Mouse (Mus musculus) layer of hippocampus, postnatal 25 days (tissue): ENCODE results near the gene Eva1b. TPM values are rescaled to one million over a fixed set of nuclear protein-coding genes. Genes with fewer than 3 reads are reported as not detected.

Experiments used
- DNase-seq, 2 experiments: peaks; one replicate each; pipeline ENCODE4 v3.0.0; 2022; ENCODE audit warnings: mixed read lengths in 2 of 2, low spot score in 1 of 2; ENCODE audit errors: extremely low spot score in 1 of 2
- total RNA-seq, 2 experiments: library from RNA; stranded (reverse); gene quantifications; 2 replicates each; pipeline ENCODE4 v1.2.3; 2021

The Eva1b gene
- total RNA-seq, 2 experiments from 2014 or later = 2.8 to 3.1 TPM

DNA sequence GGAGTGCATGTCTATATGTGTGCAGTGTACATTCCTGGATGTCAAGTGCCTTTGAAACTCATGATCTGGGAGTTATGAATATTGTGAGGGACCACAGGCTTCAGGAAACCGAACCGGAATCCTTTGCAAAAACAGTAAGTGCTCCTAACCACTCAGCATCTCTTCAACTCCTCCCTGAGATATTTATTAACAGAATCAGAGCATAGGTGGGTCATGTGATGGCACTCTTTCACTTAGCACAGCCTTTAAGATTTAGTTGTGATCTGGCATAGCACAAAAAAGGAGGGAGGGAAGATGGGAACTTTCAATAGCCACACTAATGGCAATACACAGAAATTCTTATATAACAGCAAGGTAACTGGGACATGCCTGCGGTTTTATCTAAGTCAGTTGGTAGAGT is 39.6 kb downstream of the Eva1b start:
- DNase-seq = no peak

DNA sequence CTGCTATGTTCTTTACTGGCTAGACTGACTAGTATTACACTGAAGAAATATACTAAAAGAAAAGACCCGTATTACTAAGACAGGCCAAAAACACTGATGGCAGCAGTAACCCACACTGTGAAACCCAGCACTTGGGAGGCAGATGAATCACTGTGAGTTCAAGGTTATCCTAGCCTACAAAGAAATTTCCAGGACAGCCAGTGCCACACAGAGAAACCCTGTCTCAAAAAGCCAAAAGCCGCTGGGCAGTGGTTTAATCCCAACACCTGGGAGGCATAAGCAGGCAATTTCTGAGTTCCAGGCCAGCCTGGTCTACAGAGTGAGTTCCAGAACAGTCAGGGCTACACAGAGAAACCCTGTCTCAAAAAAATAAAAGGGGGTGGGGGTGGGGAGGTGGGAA is 43.1 kb downstream of the Eva1b start:
- no peak for DNase-seq

DNA sequence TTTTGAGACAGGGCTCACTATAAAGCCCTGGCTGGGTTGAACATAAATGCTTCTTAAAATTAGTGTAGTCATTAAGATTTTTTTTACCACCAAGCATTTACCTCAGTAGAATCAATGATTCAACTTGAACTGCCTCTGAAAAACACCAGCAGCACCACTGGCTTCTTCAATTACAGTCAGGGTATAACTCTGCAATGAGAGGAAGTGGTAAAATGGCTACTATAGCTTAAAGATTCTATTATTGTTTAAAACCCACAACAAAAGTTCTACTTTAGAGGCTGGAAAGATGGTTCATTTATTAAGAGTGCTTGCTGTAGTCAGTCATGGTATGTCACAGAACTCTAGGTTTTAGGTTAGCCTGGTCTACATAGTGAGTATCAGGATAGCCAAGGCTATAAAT is 46.7 kb downstream of the Eva1b start:
- no peak for DNase-seq

DNA sequence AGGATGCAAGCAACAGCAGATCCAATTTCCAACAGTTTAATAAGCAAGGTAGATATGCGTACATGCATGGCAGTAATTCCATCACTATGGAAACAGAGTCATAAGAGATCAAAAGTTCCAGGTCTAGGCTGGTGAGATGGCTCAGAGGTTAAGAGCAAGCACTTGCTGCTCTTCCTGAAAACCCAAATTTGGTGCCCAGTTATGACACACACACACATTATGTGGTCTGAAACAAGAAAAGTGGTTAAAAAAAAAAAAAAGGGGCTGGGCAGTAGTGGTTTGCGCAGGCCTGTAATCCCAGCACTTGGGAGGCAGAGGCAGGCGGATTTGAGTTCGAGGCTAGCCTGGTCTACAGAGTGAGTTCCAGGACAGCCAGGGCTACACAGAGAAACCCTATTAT is 47.4 kb downstream of the Eva1b start:
- DNase-seq = no peak

DNA sequence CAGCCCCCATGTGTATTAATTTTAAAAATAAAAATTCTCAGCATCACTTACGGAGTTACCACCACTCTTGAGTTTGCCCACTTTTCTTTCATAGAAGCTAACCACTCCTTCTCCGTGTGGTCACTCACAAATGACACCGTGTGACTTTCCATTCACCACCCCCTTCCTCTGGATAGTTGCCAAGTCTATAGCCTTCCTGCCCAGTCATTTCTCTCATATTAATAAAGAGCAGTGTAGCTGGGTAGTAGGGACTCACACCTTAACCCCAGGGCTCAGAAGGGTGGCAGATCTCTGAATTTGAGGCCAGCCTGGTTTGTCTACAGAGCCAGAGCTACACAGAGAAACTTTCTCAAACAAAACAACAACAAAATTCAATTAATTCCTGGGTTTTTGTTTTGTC is 49.9 kb downstream of the Eva1b start:
- DNase-seq = no peak

Other genes starting within 250 kb of the Eva1b start
- gene Csf3r, start 123.2 kb upstream of the Eva1b start, total RNA-seq = 1 to 10 TPM; 5.2 to 7.1 TPM
- gene Mrps15, start 100.8 kb upstream of the Eva1b start, total RNA-seq = 10 to 100 TPM; 44.7 to 49.7 TPM
- 10 to 100 TPM; 47.4 to 49.7 TPM for gene Oscp1, start 89.2 kb upstream of the Eva1b start, total RNA-seq
- 10 to 100 TPM; 14.7 to 17.6 TPM for gene Lsm10, start 51.1 kb upstream of the Eva1b start, total RNA-seq
- gene Stk40, start 43.8 kb upstream of the Eva1b start, total RNA-seq = 10 to 100 TPM; 23.7 to 26.1 TPM
- gene Sh3d21, start 15.7 kb downstream of the Eva1b start, total RNA-seq = 1 to 10 TPM in 1 of 2 experiments, under 1 TPM in 1; 0.62 to 1.0 TPM
- gene Thrap3, start 55.0 kb downstream of the Eva1b start, total RNA-seq = 100 to 1,000 TPM; 133 to 154 TPM
- 100 to 1,000 TPM; 242 to 265 TPM for gene Map7d1, start 108.6 kb downstream of the Eva1b start, total RNA-seq
- gene Trappc3, start 114.6 kb downstream of the Eva1b start, total RNA-seq = 10 to 100 TPM; 84.7 to 84.9 TPM
- 1 to 10 TPM; 1.2 to 1.5 TPM for gene Col8a2, start 139.0 kb downstream of the Eva1b start, total RNA-seq
- 10 to 100 TPM; 29.1 to 31.3 TPM for gene Adprhl2, start 174.0 kb downstream of the Eva1b start, total RNA-seq
- gene Tekt2, start 177.9 kb downstream of the Eva1b start, total RNA-seq = 1 to 10 TPM in 1 of 2 experiments, under 1 TPM in 1; 0.94 to 2.0 TPM